22 mouse cellular contexts compared by ENCODE assay signal in genomic region chr6:61936656-61937055, GRCm38 (mm10).
A peak's percentile ranks its signal among the peaks of the same experiment; 100 is the strongest.
DNase-seq lines count a peak whose midpoint lies in the region; TF ChIP-seq lines count a peak whose summit lies in the region.
"Had no signal": no experiment of that assay in that cellular context is flagged by ENCODE, and none has a peak within 500 bp of the region (broad histone marks: within the 10 kb centered on the region; RNA-seq: fewer than 3 reads in every experiment).

No protein-coding gene starts in this region.

- H3K4me3 ChIP-seq in C2C12 (ENCODE audit: insufficient read depth, poor library complexity, severe bottlenecking) (no peak overlapping the region), myocyte (no peak overlapping the region)
- H3K4me3 ChIP-seq in cerebellum, adult 2 months (replicated peaks; ENCODE audit: insufficient read depth, low read depth, low read length): no peak overlapping the region

- H3K36me3 ChIP-seq in C2C12 (ENCODE audit: control insufficient read depth, insufficient read depth) (no peaks in the 10 kb centered on the region), myocyte (ENCODE audit: control insufficient read depth, insufficient read depth) (no peaks in the 10 kb centered on the region)
- H3K36me3 ChIP-seq: G1E had no signal

- no peak overlapping the region for H3K4me2 ChIP-seq in myocyte (ENCODE audit: low read depth)

- no peaks in the 10 kb centered on the region for H3K79me2 ChIP-seq in C2C12 (ENCODE audit: control insufficient read depth, insufficient read depth)
- no peaks in the 10 kb centered on the region for H3K79me2 ChIP-seq in myocyte (ENCODE audit: control insufficient read depth, insufficient read depth)

- H3K27ac ChIP-seq in cerebellum, adult 2 months (ENCODE audit: insufficient read depth, low read length): no peak overlapping the region

- no peak for TF ChIP-seq POLR2A in myocyte (IDR thresholded peaks at IDR 0.05; ENCODE audit: insufficient read length, low read depth)
- TF ChIP-seq POLR2A in cerebellum, adult 2 months (IDR thresholded peaks at IDR 0.05; ENCODE audit: borderline replicate concordance, insufficient read depth, low read length): no peak

- H3K27me3 ChIP-seq in C2C12 (ENCODE audit: control insufficient read depth, insufficient read depth, insufficient read length) (no peaks in the 10 kb centered on the region), myocyte (ENCODE audit: control insufficient read depth, insufficient read depth, insufficient read length) (no peaks in the 10 kb centered on the region)
- no peaks in the 10 kb centered on the region for H3K27me3 ChIP-seq in cerebellum, adult 2 months (ENCODE audit: control insufficient read depth, insufficient read depth, low read length)
- H3K27me3 ChIP-seq: CH12.LX, Patski had no signal

- H3ac ChIP-seq in C2C12 (ENCODE audit: control insufficient read depth, insufficient read length, low read depth) (no peak overlapping the region), myocyte (ENCODE audit: control insufficient read depth, insufficient read length) (no peak overlapping the region)

- peak; percentile 39 for DNase-seq in 3134 (ENCODE audit: extremely low read depth, insufficient read length, low spot score)
- no peak for DNase-seq in adrenal gland, adult (ENCODE audit: inconsistent age in 2 of 2, low spot score in 1 of 2)
- no peak for DNase-seq in layer of hippocampus, adult 11-12 months (ENCODE audit: low spot score)
- no peak for DNase-seq in cerebellum, adult 2 months
- DNase-seq: adrenal gland, adult 2 months; adrenal gland, adult 8-10 months; adrenal gland, postnatal 10 days; adrenal gland, postnatal 14 days; adrenal gland, postnatal 25 days; adrenal gland, postnatal 36 days; B cell, adult 2 months; cerebellum, adult 11 months; cerebellum, adult 11-12 months; cerebellum, adult 18-20 months; cerebellum, adult 8-10 months; cerebellum, adult 9-10 months; cerebellum, adult 9-11 months had no signal

- no peaks in the 10 kb centered on the region for H3K4me1 ChIP-seq in cerebellum, adult 2 months (ENCODE audit: control insufficient read depth, insufficient read depth, low read length)

- no peak for TF ChIP-seq CTCF in C2C12 (IDR thresholded peaks at IDR 0.05; ENCODE audit: control insufficient read depth, insufficient read depth, insufficient read length)
- TF ChIP-seq CTCF in cerebellum, adult 2 months (IDR thresholded peaks at IDR 0.05; ENCODE audit: borderline replicate concordance, insufficient read depth, low read depth, low read length): no peak

- 100% methylated on average over 1 of the region's 1 CpGs for WGBS in cerebellum, adult 2 months

- no peaks in the 10 kb centered on the region for H3K79me3 ChIP-seq in C2C12 (ENCODE audit: low read depth)

TF ChIP-seq in C2C12, 6 proteins besides CTCF, POLR2A, EP300 and RAD21:
- TF ChIP-seq USF1 (IDR thresholded peaks at IDR 0.05; ENCODE audit: low read depth) (peak; percentile 62), MYOG (IDR thresholded peaks at IDR 0.05; ENCODE audit: control insufficient read depth, extremely low read depth, insufficient read length) (no peak)

TF ChIP-seq in myocyte, 11 proteins besides CTCF, POLR2A, EP300 and RAD21:
- TF ChIP-seq TCF3 (IDR thresholded peaks at IDR 0.05; ENCODE audit: insufficient read length, low read depth): no peak
- TF ChIP-seq USF1 (IDR thresholded peaks at IDR 0.05; ENCODE audit: low read depth): peak; percentile 52
- TF ChIP-seq MYOG (IDR thresholded peaks at IDR 0.05; ENCODE audit: control insufficient read depth in 1 of 3, insufficient read depth in 1 of 3, insufficient read length in 2 of 3, low read depth in 2 of 3): no peak
- no peak for TF ChIP-seq POLR2AphosphoS2 (IDR thresholded peaks at IDR 0.05; ENCODE audit: insufficient read length, low read depth)
